Mouse (Mus musculus): ENCODE measurements around the gene Entr1.

Entr1 gene

GRCm38 (mm10) chr2:26348241-26348640 is 40.9 kb downstream of the Entr1 start:
- DNase-seq (ENCODE audit: low spot score in 2 of 2), result no peak

- DNase-seq (ENCODE audit: low spot score in 2 of 2), result no peak
Observed at GRCm38 (mm10) chr2:26342609-26343490, 46.3 kb downstream of the Entr1 start.

GRCm38 (mm10) chr2:26342044-26342443 is 47.1 kb downstream of the Entr1 start:
- DNase-seq (ENCODE audit: low spot score in 2 of 2), result peak; percentile 78 to 85

GRCm38 (mm10) chr2:26341510-26341981 is 47.6 kb downstream of the Entr1 start:
- DNase-seq (ENCODE audit: low spot score in 2 of 2), result peak; percentile 59 to 64

GRCm38 (mm10) chr2:26339204-26339551 is 49.9 kb downstream of the Entr1 start:
- DNase-seq (ENCODE audit: low spot score in 2 of 2), result no peak

- DNase-seq (ENCODE audit: low spot score in 2 of 2), result no peak
Observed at GRCm38 (mm10) chr2:26338302-26339203, 50.6 kb downstream of the Entr1 start.

Measured in left cerebral cortex, adult 9 months (tissue).